Mouse (Mus musculus) inflammation-experienced regulatory T-cells, adult 16 weeks (primary cell): Measurements from ENCODE around the gene Kcnn4. TPM values are rescaled to one million over a fixed set of nuclear protein-coding genes. Genes with fewer than 3 reads are reported as not detected.

ENCODE experiments used
- polyA plus RNA-seq: library from polyadenylated mRNA; unstranded; fragments of 100-300 nt; shearing (Covaris generic); gene quantifications from one replicate; pipeline ENCODE4 v1.2.1, GENCODE M21; 2017

Kcnn4 gene
- 174 TPM for polyA plus RNA-seq

DNA sequence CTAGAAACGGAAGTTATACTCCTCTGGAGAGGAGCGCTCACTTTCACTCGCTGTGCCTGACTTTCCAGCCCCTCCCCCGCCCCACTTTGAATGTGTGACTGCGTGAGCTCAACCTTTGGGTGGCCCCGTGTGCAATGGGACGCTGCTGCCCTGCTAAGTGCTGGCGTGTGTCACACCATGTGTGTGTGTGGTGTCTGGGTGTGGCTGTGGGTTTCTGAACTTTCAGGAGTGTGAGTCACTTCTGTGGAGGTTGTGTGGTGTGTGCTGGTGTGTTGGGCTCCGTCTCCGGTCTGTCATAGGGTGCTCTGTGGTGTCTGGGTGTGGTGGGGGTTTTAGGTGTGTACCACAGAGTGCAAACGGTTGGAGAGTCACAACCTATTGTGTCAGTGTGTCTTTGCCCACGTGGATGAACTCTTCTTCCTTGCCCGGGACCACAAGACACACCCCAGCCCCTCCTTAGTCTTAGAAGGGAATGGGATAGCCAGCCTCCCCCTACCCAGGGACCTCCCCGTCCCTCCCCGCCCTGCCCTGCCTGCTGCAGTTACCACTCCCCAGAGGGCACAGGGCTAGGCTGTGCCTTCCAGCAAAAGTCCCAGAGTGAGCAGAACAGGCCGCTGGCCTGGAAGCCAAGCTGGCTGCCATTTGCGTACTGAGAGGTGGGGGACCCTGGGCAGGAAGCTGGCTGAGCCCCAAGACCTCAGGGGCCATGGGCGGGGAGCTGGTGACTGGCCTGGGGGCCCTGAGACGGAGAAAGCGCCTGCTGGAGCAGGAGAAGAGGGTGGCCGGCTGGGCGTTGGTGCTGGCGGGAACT lies at the start of gene Kcnn4:
TSS of gene Kcnn4 (plus strand) at position 533 of the 811 bp plus-strand sequence.

DNA sequence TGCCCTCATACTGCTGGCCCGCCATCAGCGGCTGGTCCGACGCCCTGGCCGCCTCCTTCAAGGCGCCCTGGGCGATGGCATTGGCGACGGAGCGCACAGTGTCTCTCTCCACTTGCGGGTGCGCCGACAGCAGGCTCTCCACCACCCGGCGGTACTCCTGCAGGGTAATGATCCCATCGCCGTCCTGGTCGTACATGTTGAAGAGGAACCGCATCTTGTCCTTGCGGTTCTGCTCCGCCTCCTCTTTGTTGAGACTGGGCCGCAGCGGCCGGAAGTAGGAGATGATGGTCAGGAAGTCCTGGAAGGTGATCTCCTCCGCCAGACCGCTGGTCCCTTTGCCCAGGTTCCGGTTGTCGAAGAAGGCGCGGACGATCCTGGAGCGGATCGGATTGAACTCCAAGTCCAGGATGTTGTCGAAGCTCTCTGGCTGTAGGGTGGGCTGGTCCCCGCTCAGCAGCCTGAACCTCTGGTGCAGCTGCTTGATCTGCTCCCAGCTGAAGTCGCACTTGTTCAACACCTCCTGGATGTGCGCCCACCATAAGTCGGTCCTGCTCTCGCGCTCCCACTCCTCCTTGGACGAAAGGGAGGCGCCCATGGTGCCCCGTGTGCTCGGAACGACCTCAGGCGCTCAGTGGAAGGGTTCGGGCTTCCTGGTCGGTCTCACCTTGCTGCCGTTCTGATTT lies 36.6 kb upstream of the Kcnn4 start, which contains the start of gene Tescl:
TSS of gene Tescl (minus strand) at position 633 of the 683 bp plus-strand sequence.

DNA sequence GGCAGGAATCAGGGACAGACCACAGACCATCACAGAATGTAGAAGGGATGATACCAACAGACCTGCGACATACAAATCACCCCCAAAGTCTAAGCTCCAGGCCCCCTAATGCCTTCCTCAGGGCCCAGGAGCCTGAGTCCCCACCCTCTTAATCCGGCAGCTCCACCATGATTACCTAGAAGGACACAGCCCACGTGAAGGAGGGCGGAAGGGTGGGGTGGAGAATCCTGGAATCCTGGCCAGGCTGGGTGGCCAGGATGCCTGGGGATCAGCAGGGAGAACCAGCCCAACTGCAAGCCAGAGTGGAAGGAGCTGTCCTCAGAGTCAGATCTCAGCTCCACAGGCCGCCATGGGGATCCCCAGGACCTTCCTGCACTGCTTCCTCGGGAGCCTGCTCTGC lies 21.2 kb upstream of the Kcnn4 start, which contains the start of gene Lypd5:
TSS of gene Lypd5 (plus strand) at position 301 of the 400 bp plus-strand sequence.

DNA sequence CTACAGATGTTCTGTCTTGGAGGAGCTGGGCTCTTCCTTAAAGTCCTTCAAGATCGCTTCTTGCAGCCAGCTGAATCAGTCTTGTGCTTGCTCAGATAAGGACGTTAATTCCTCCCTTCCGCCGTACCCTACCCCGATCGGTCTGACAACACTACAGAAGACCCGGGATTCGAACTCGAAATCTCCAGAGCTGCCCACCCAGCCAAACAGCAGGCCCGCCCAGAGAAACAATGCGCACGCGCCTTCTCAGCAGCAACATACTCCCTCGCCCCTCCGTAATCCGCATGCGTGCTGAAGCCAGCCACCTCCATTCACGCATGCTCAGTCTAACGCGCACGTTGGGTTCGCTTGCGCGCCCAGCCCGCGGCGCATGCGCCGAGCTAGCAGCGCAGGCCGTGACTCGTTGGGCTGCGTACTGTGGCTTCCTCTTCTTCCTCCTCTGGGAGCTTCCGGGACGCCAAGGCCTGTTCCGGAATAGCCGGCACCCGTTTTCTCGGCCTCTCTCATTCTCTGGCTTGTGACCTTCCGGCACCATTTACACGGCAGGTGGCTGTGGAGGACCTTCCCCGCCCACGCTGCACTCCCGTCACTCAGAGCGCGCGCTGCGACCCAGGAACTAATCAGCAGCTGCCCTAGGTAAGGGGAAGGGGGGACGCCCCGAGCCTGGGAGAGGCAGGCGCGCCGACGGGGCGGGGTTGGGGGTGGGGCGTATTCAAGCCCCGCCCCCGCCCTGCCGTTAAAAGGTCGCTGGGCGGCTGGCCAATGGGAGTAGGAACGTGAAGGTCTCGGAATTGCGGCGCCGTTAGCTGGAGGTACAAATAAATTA lies 29.4 kb downstream of the Kcnn4 start, which contains the start of gene Smg9:
TSS of gene Smg9 (plus strand) at position 364 of the 826 bp plus-strand sequence.

Other genes with a start within 250 kb of the Kcnn4 start
- 20.7 TPM for gene Zfp235, start 236.1 kb upstream of the Kcnn4 start, polyA plus RNA-seq
- gene Zfp114, start 195.2 kb upstream of the Kcnn4 start, polyA plus RNA-seq, result 1.9 TPM
- 1.2 TPM for gene Zfp111, start 158.8 kb upstream of the Kcnn4 start, polyA plus RNA-seq
- 7.7 TPM for gene Zfp109, start 132.7 kb upstream of the Kcnn4 start, polyA plus RNA-seq
- gene Zfp108, start 115.5 kb upstream of the Kcnn4 start, polyA plus RNA-seq, result 1.0 TPM
- 3.7 TPM for gene Zfp93, start 99.8 kb upstream of the Kcnn4 start, polyA plus RNA-seq
- gene Zfp61, start 69.0 kb upstream of the Kcnn4 start, polyA plus RNA-seq, result 28.4 TPM
- 16.9 TPM for gene Zfp94, start 53.6 kb upstream of the Kcnn4 start, polyA plus RNA-seq
- not detected for gene Tescl, start 36.3 kb upstream of the Kcnn4 start, polyA plus RNA-seq
- not detected for gene Lypd5, start 21.1 kb upstream of the Kcnn4 start, polyA plus RNA-seq
- 61.3 TPM for gene Smg9, start 29.4 kb downstream of the Kcnn4 start, polyA plus RNA-seq
- gene Irgc1, start 82.0 kb downstream of the Kcnn4 start, polyA plus RNA-seq, result not detected
- gene Plaur, start 92.2 kb downstream of the Kcnn4 start, polyA plus RNA-seq, result 0.96 TPM
- gene Cadm4, start 111.8 kb downstream of the Kcnn4 start, polyA plus RNA-seq, result not detected
- gene Zfp428, start 136.7 kb downstream of the Kcnn4 start, polyA plus RNA-seq, result 1.6 TPM
- gene AC161166.1, start 142.2 kb downstream of the Kcnn4 start, polyA plus RNA-seq, result not detected
- 1.2 TPM for gene Irgq, start 160.4 kb downstream of the Kcnn4 start, polyA plus RNA-seq
- not detected for gene Pinlyp, start 175.9 kb downstream of the Kcnn4 start, polyA plus RNA-seq
- 74.3 TPM for gene Xrcc1, start 176.0 kb downstream of the Kcnn4 start, polyA plus RNA-seq
- 19.8 TPM for gene Ethe1, start 217.3 kb downstream of the Kcnn4 start, polyA plus RNA-seq
- 0.21 TPM for gene Zfp575, start 217.4 kb downstream of the Kcnn4 start, polyA plus RNA-seq
- 0.89 TPM for gene Phldb3, start 240.5 kb downstream of the Kcnn4 start, polyA plus RNA-seq